ENCODE assay signal across 8 mouse cellular contexts in genomic region chr3:57575660-57576055, GRCm38 (mm10). TPM values are rescaled to one million over a fixed set of nuclear protein-coding genes. Genes with fewer than 3 reads are reported as not detected.
DNase-seq lines count a peak whose midpoint lies in the region; ATAC-seq and TF ChIP-seq lines count a peak whose summit lies in the region.

Gene Wwtr1, minus strand, starts transcription at chr3:57575910.

- H3K4me1 ChIP-seq in forebrain, embryonic 13.5 days = peaks cover 34% of the 10 kb centered on the region
- H3K4me1 ChIP-seq in heart, embryonic 15.5 days (replicated peaks) = peaks cover 27% of the 10 kb centered on the region
- no peaks in the 10 kb centered on the region for H3K4me1 ChIP-seq in liver, embryonic 15.5 days (replicated peaks)
- H3K4me1 ChIP-seq in neural tube, embryonic 14.5 days (ENCODE audit: control insufficient read depth, insufficient read depth, low read length) = no peaks in the 10 kb centered on the region
- no peaks in the 10 kb centered on the region for H3K4me1 ChIP-seq in thymus, adult 2 months (replicated peaks; ENCODE audit: control insufficient read depth, insufficient read depth, low read length)

- peak; percentile 95 for DNase-seq in 3T3-L1 (ENCODE audit: low read depth, low spot score)
- peak; percentile 40 for DNase-seq in c-Kit-positive CD71-negative TER-119-negative erythroid progenitor cells, embryonic 14.5 days (ENCODE audit: low read depth)
- peak; percentile 96 to 98 for DNase-seq in kidney, postnatal 36 days
- no peak for DNase-seq in thymus, adult 2 months

- TF ChIP-seq POLR2A in thymus, adult 2 months (IDR thresholded peaks at IDR 0.05; ENCODE audit: control insufficient read depth, extremely low read depth, insufficient read depth, low read length, poor library complexity) = no peak

- peaks cover 2% of the 10 kb centered on the region for H3K36me3 ChIP-seq in forebrain, embryonic 13.5 days (ENCODE audit: poor library complexity, severe bottlenecking)
- no peaks in the 10 kb centered on the region for H3K36me3 ChIP-seq in heart, embryonic 15.5 days
- H3K36me3 ChIP-seq in liver, embryonic 15.5 days (replicated peaks) = no peaks in the 10 kb centered on the region
- H3K36me3 ChIP-seq in neural tube, embryonic 14.5 days (ENCODE audit: control insufficient read depth, insufficient read depth, low read length) = no peaks in the 10 kb centered on the region
- no peaks in the 10 kb centered on the region for H3K36me3 ChIP-seq in thymus, adult 2 months (ENCODE audit: control insufficient read depth, insufficient read depth, low read length)

- H3K27ac ChIP-seq in forebrain, embryonic 13.5 days = peak within 1 kb of the TSS; percentile 77
- peak within 1 kb of the TSS; percentile 98 for H3K27ac ChIP-seq in heart, embryonic 15.5 days
- H3K27ac ChIP-seq in liver, embryonic 15.5 days (replicated peaks) = peak within 1 kb of the TSS; percentile 55
- peak within 1 kb of the TSS; percentile 74 for H3K27ac ChIP-seq in neural tube, embryonic 14.5 days (ENCODE audit: low read depth, low read length)
- no peak within 1 kb of the TSS for H3K27ac ChIP-seq in thymus, adult 2 months (ENCODE audit: control insufficient read depth, insufficient read depth, low read length)

- peak within 1 kb of the TSS; percentile 82 for H3K9ac ChIP-seq in forebrain, embryonic 13.5 days
- H3K9ac ChIP-seq in heart, embryonic 15.5 days = peak within 1 kb of the TSS; percentile 83
- peak within 1 kb of the TSS; percentile 37; the same call in 1 of the 2 replicates for H3K9ac ChIP-seq in liver, embryonic 15.5 days
- H3K9ac ChIP-seq in neural tube, embryonic 14.5 days (replicated peaks; ENCODE audit: low read depth, low read length) = peak within 1 kb of the TSS; percentile 60

- H3K4me3 ChIP-seq in forebrain, embryonic 13.5 days = peak within 1 kb of the TSS; percentile 75
- H3K4me3 ChIP-seq in heart, embryonic 15.5 days = peak within 1 kb of the TSS; percentile 90
- peak within 1 kb of the TSS; percentile 58 for H3K4me3 ChIP-seq in liver, embryonic 15.5 days (replicated peaks)
- H3K4me3 ChIP-seq in neural tube, embryonic 14.5 days (ENCODE audit: low read depth, low read length) = peak within 1 kb of the TSS; percentile 70
- H3K4me3 ChIP-seq in thymus, adult 2 months (ENCODE audit: control insufficient read depth, insufficient read depth, low read length) = peak within 1 kb of the TSS; percentile 30

- ATAC-seq in forebrain, embryonic 13.5 days = peak; percentile 87
- ATAC-seq in heart, embryonic 15.5 days (replicated peaks; ENCODE audit: insufficient number of reproducible peaks, insufficient read depth, low FRiP score, low read depth) = peak; percentile 96
- ATAC-seq in liver, embryonic 15.5 days (ENCODE audit: insufficient read depth) = peak; percentile 89
- peak; percentile 82 for ATAC-seq in neural tube, embryonic 14.5 days (ENCODE audit: low read depth)

- H3K27me3 ChIP-seq in forebrain, embryonic 13.5 days = no peaks in the 10 kb centered on the region
- no peaks in the 10 kb centered on the region for H3K27me3 ChIP-seq in heart, embryonic 15.5 days
- H3K27me3 ChIP-seq in liver, embryonic 15.5 days = peaks cover 47% of the 10 kb centered on the region
- no peaks in the 10 kb centered on the region; the same call in 1 of the 2 replicates for H3K27me3 ChIP-seq in neural tube, embryonic 14.5 days (ENCODE audit: control insufficient read depth, insufficient read depth, low read length)
- peaks cover 7% of the 10 kb centered on the region; the same call in 1 of the 2 replicates for H3K27me3 ChIP-seq in thymus, adult 2 months (ENCODE audit: control insufficient read depth, insufficient read depth, low read length)

- peak within 1 kb of the TSS; percentile 91 for H3K4me2 ChIP-seq in forebrain, embryonic 13.5 days
- peak within 1 kb of the TSS; percentile 77 for H3K4me2 ChIP-seq in heart, embryonic 15.5 days
- peak within 1 kb of the TSS; percentile 62 for H3K4me2 ChIP-seq in liver, embryonic 15.5 days
- H3K4me2 ChIP-seq in neural tube, embryonic 14.5 days (ENCODE audit: low read depth, low read length) = peak within 1 kb of the TSS; percentile 98

- H3K9me3 ChIP-seq in forebrain, embryonic 13.5 days (replicated peaks) = no peaks in the 10 kb centered on the region
- no peaks in the 10 kb centered on the region for H3K9me3 ChIP-seq in heart, embryonic 15.5 days (replicated peaks)
- H3K9me3 ChIP-seq in liver, embryonic 15.5 days (replicated peaks) = no peaks in the 10 kb centered on the region
- no peaks in the 10 kb centered on the region for H3K9me3 ChIP-seq in neural tube, embryonic 14.5 days (ENCODE audit: control insufficient read depth, low read length)

- under 1% methylated on average over 35 of the region's 36 CpGs for WGBS in forebrain, embryonic 13.5 days
- 0% methylated on average over 35 of the region's 36 CpGs for WGBS in heart, embryonic 15.5 days
- under 1% methylated on average over 36 of the region's 36 CpGs for WGBS in liver, embryonic 15.5 days (ENCODE audit: insufficient replicate concordance)
- WGBS in neural tube, embryonic 14.5 days = under 1% methylated on average over 34 of the region's 36 CpGs
- under 1% methylated on average over 36 of the region's 36 CpGs for WGBS in thymus, adult 2 months

- no peak for TF ChIP-seq CTCF in thymus, adult 2 months (IDR thresholded peaks at IDR 0.05; ENCODE audit: borderline replicate concordance, control insufficient read depth, extremely low read depth, insufficient read depth, low read length, poor library complexity)

RNA-seq across cellular contexts. Expression of gene Wwtr1, which starts in this region (rescaled TPM):
- polyA plus RNA-seq in forebrain, embryonic 13.5 days (2015; fragmentation: Nextera tagmentation; extraction: Ambion mirVana) = 11.5 and 12.2 TPM in 2 replicates
- polyA plus RNA-seq in heart, embryonic 15.5 days (2015; fragmentation: Nextera tagmentation; extraction: Ambion mirVana) = 18.2 and 18.6 TPM in 2 replicates
- polyA plus RNA-seq in liver, embryonic 15.5 days (2015; fragmentation: Nextera tagmentation; extraction: Ambion mirVana) = 1.5 TPM in 2 replicates
- polyA plus RNA-seq in neural tube, embryonic 14.5 days (2014; fragmentation: Nextera tagmentation; extraction: Ambion mirVana) = 6.6 and 9.4 TPM in 2 replicates
- 5.4 and 6.1 TPM in 2 replicates for polyA plus RNA-seq in thymus, adult 2 months (2012; rRNA removed)

Comparison
In these comparisons a context has a peak if more than half of its experiments do, and no peak if none do; other contexts are left out.
1. H3K4me3 ChIP-seq: peak in every context shown above with its lines; median percentile 90 in heart, embryonic 15.5 days; 75 in forebrain, embryonic 13.5 days; 70 in neural tube, embryonic 14.5 days; 58 in liver, embryonic 15.5 days; 30 in thymus, adult 2 months.